Mouse (Mus musculus) kidney, adult 2 months (tissue): ENCODE measurements around the gene Bgn. TPM values are rescaled to one million over a fixed set of nuclear protein-coding genes. Genes with fewer than 3 reads are reported as not detected.
A peak's percentile ranks its signal among the peaks of the same experiment; 100 is the strongest.

Source experiments
- DNase-seq: peaks from one replicate; pipeline ENCODE4 v3.0.0; 2021
- H3K27ac ChIP-seq: fragments of 200-500 bp; 2 replicates; pipeline ENCODE4 v1.5.1; 2012; ENCODE audit warnings: low read depth, low read length, control low read depth, inconsistent platforms; ENCODE audit not compliant: insufficient read depth
- H3K27me3 ChIP-seq: fragments of 200-500 bp; replicated peaks from 2 replicates; pipeline ENCODE4 v1.6.1; 2012; ENCODE audit warnings: mild to moderate bottlenecking, moderate library complexity, low read length, inconsistent platforms; ENCODE audit not compliant: control insufficient read depth, insufficient read depth
- H3K36me3 ChIP-seq: fragments of 200-500 bp; 2 replicates; pipeline ENCODE4 v1.6.1; 2012; ENCODE audit warnings: mild to moderate bottlenecking, moderate library complexity, low read length, inconsistent platforms; ENCODE audit not compliant: control insufficient read depth, insufficient read depth
- H3K4me1 ChIP-seq: fragments of 200-500 bp; 2 replicates; pipeline ENCODE4 v1.6.1; 2011; ENCODE audit warnings: low read length; ENCODE audit not compliant: control insufficient read depth, insufficient read depth
- H3K4me3 ChIP-seq: fragments of 200-500 bp; 2 replicates; pipeline ENCODE4 v1.5.1; 2011; ENCODE audit warnings: mild to moderate bottlenecking, low read depth, low read length, control low read depth; ENCODE audit not compliant: insufficient read depth
- CTCF ChIP-seq: fragments of 200-500 bp; conservative IDR thresholded peaks from 2 replicates; pipeline ENCODE4 v1.5.1; 2011; ENCODE audit warnings: low read depth, mild to moderate bottlenecking, control low read depth, low read length, moderate library complexity, mixed read lengths; ENCODE audit not compliant: insufficient read depth, insufficient read length
- POLR2A ChIP-seq: fragments of 200-500 bp; IDR thresholded peaks from one replicate; pipeline ENCODE4 v1.6.1; 2011; ENCODE audit warnings: low read depth, low read length, control low read depth
- WGBS: fragments of 180-500 bp; shearing (Covaris S2); methylation state at CpG from one replicate; pipeline ENCODE4 v1.1.7; 2018; 5-methylcytosine and 5-hydroxymethylcytosine counted together
- polyA plus RNA-seq: library from polyadenylated mRNA; depleted of rRNA; stranded (reverse); fragments of >200 nt; gene quantifications from 2 replicates; pipeline ENCODE4 v1.2.3, GENCODE M21; 2012

Bgn gene
- polyA plus RNA-seq, 1 experiment: 333 TPM

GRCm38 (mm10) chrX:73476621-73477020 lies 6.8 kb upstream of the Bgn start:
- Histone ChIP-seq H3K4me1 (no peaks in the 10 kb centered on the region), H3K27me3 (no peaks in the 10 kb centered on the region), H3K4me3 (no peak overlapping the region), H3K27ac (peak overlapping the region; percentile 88), H3K36me3 (no peaks in the 10 kb centered on the region)
- TF ChIP-seq POLR2A: no peak
- TF ChIP-seq CTCF: no peak
- WGBS: 40% methylated on average over 2 of the region's 2 CpGs
- DNase-seq: peak; percentile 81

GRCm38 (mm10) chrX:73477500-73477899 lies 5.9 kb upstream of the Bgn start:
- no peaks in the 10 kb centered on the region for H3K4me1 ChIP-seq
- H3K36me3 ChIP-seq: no peaks in the 10 kb centered on the region
- no peak overlapping the region for H3K27ac ChIP-seq
- H3K4me3 ChIP-seq: no peak overlapping the region
- no peak for DNase-seq
- 83% methylated on average over 2 of the region's 2 CpGs for WGBS
- no peak for TF ChIP-seq CTCF
- no peaks in the 10 kb centered on the region for H3K27me3 ChIP-seq

DNA sequence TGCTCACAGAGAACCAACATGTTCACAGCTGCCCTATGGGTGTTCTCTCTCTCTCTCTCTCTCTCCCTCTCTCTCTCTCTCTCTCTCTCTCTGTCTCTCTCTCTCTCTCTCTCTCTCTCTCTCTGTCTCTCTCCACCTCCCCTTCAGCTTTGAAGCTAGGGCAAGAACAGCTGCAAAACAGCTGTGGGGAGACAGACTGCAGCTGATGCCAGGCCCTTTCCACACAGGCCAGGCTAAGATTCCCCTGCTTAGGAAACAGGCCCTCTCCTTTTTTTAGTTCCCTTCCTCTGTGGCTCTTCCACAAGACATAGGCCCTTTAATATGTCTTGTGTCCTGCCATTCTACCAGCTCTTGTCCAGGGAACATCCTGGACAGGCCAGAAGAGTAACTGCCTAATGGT lies 3.7 kb upstream of the Bgn start:
- no peaks in the 10 kb centered on the region for H3K27me3 ChIP-seq
- TF ChIP-seq CTCF (no peak), POLR2A (no peak)
- H3K27ac ChIP-seq: peak overlapping the region; percentile 27
- no peak for DNase-seq
- H3K36me3 ChIP-seq: no peaks in the 10 kb centered on the region
- H3K4me1 ChIP-seq: no peaks in the 10 kb centered on the region
- no peak overlapping the region for H3K4me3 ChIP-seq

DNA sequence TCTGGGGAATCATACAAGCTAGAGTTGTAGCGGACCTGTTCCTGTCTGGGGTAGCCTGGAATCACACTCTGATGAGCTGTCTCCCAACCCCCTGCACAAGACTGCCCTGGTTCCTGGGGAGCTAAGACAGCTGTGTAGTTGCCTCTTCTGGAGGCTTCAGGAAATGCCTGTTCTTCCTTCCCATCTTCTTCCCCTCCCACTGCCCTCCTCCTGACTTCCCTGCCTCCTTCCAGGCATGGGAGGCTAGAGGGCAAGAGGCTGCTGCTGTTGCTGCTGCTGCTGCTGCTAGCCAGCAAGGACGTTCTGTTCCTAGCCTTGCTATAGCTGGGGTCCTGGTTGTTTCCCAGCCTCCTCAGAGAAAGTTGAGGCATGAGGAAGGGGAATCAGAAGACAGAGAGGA lies 3.1 kb upstream of the Bgn start:
- no peaks in the 10 kb centered on the region for H3K4me1 ChIP-seq
- H3K27ac ChIP-seq: peak overlapping the region; percentile 75
- WGBS: 52% methylated on average over 2 of the region's 2 CpGs
- H3K4me3 ChIP-seq: no peak overlapping the region
- H3K27me3 ChIP-seq: no peaks in the 10 kb centered on the region
- no peaks in the 10 kb centered on the region for H3K36me3 ChIP-seq
- TF ChIP-seq POLR2A (no peak), CTCF (no peak)
- peak; percentile 51 for DNase-seq

GRCm38 (mm10) chrX:73482643-73483483 lies 539 bp upstream of the Bgn start:
- Histone ChIP-seq H3K27ac (peak overlapping the region; percentile 67), H3K4me3 (no peak overlapping the region), H3K4me1 (no peaks in the 10 kb centered on the region), H3K27me3 (no peaks in the 10 kb centered on the region), H3K36me3 (no peaks in the 10 kb centered on the region)
- WGBS: 27% methylated on average over 4 of the region's 4 CpGs
- no peak for DNase-seq
- TF ChIP-seq POLR2A: no peak
- TF ChIP-seq CTCF: no peak

GRCm38 (mm10) chrX:73484076-73484475 lies 674 bp downstream of the Bgn start:
- Histone ChIP-seq H3K4me1 (no peaks in the 10 kb centered on the region), H3K27ac (peak overlapping the region; percentile 78; the same call in 1 of the 2 replicates), H3K4me3 (peak overlapping the region; percentile 76), H3K27me3 (no peaks in the 10 kb centered on the region), H3K36me3 (no peaks in the 10 kb centered on the region)
- no peak for TF ChIP-seq CTCF
- no peak for TF ChIP-seq POLR2A
- 43% methylated on average over 1 of the region's 1 CpGs for WGBS
- DNase-seq: peak; percentile 11

DNA sequence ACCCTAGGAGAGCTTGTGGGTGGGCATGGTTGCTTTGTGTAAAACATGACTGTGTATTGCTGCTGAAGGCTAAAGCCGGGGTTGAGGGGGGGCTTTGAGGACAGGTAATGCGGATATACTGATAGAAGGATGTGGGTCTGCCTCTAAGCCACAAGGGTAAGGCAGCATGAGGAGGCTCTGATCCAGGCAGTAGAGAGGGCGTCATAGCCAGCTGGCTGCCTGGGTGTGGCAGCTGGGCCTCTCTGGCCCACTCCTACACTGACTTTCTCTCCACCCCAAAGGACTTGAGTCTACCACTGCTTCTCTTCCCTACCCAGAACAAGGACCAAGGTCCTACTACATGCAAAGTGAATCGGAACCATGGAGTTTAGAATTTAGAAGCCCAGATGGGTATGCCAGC lies 1.5 kb downstream of the Bgn start:
- H3K27ac ChIP-seq: no peak overlapping the region
- 77% methylated on average over 4 of the region's 4 CpGs for WGBS
- H3K36me3 ChIP-seq: no peaks in the 10 kb centered on the region

More for the DNA sequence above, 1.5 kb downstream of the Bgn start:
- TF ChIP-seq POLR2A: no peak
- no peak for TF ChIP-seq CTCF
- Histone ChIP-seq H3K4me3 (peak overlapping the region; percentile 76; the same call in 1 of the 2 replicates), H3K4me1 (no peaks in the 10 kb centered on the region), H3K27me3 (no peaks in the 10 kb centered on the region)
- no peak for DNase-seq
